Mouse (Mus musculus) liver, embryonic 15.5 days (tissue): Measurements from ENCODE around the gene Il4ra. TPM values are rescaled to one million over a fixed set of nuclear protein-coding genes. Genes with fewer than 3 reads are reported as not detected.
A peak's percentile ranks its signal among the peaks of the same experiment; 100 is the strongest.

Source experiments
- ATAC-seq: fragments of 200-750 bp; cut with Nextera tagmentation; 2 replicates; pipeline ENCODE4 v1.8.0; 2017; ENCODE audit warnings: moderate number of reproducible peaks, mild to moderate bottlenecking, moderate library complexity; ENCODE audit not compliant: insufficient read depth
- H3K27ac ChIP-seq: fragments of 300-500 bp; sonication (generic); replicated peaks from 2 replicates; pipeline ENCODE4 v1.5.1; 2015; ENCODE audit warnings: mild to moderate bottlenecking, inconsistent platforms
- H3K27me3 ChIP-seq: fragments of 300-500 bp; sonication (generic); 2 replicates; pipeline ENCODE4 v1.6.1; 2015; ENCODE audit warnings: mild to moderate bottlenecking, inconsistent platforms
- H3K36me3 ChIP-seq: fragments of 300-500 bp; sonication (generic); replicated peaks from 2 replicates; pipeline ENCODE4 v1.6.1; 2015; ENCODE audit warnings: moderate library complexity, mild to moderate bottlenecking, inconsistent platforms
- H3K4me1 ChIP-seq: fragments of 300-500 bp; sonication (generic); replicated peaks from 2 replicates; pipeline ENCODE4 v1.6.1; 2015; ENCODE audit warnings: inconsistent platforms
- H3K4me2 ChIP-seq: fragments of 300-500 bp; sonication (generic); 2 replicates; pipeline ENCODE4 v1.6.1; 2015; ENCODE audit warnings: moderate library complexity, mild to moderate bottlenecking, inconsistent platforms
- H3K4me3 ChIP-seq: fragments of 300-500 bp; sonication (generic); replicated peaks from 2 replicates; pipeline ENCODE4 v1.5.1; 2015; ENCODE audit warnings: mild to moderate bottlenecking, inconsistent platforms
- H3K9ac ChIP-seq: fragments of 300-500 bp; sonication (generic); 2 replicates; pipeline ENCODE4 v1.6.1; 2015; ENCODE audit warnings: moderate library complexity, mild to moderate bottlenecking, inconsistent platforms
- H3K9me3 ChIP-seq: fragments of 300-500 bp; sonication (generic); replicated peaks from 2 replicates; pipeline ENCODE4 v1.6.1; 2016; ENCODE audit warnings: inconsistent platforms
- WGBS: fragments of 180-500 bp; shearing (Covaris S2); methylation state at CpG from one replicate; pipeline ENCODE4 v1.1.7; 2015; ENCODE audit warnings: mixed read lengths; ENCODE audit not compliant: insufficient replicate concordance; 5-methylcytosine and 5-hydroxymethylcytosine counted together
- polyA plus RNA-seq: library from polyadenylated mRNA; unstranded; fragments of >200 nt; fragmentation: Nextera tagmentation; extraction: Ambion mirVana; gene quantifications from 2 replicates; pipeline ENCODE4 v1.2.1, GENCODE M21; 2015

The Il4ra gene
- polyA plus RNA-seq, 1 experiment from 2014 or later: 4.6 TPM

DNA sequence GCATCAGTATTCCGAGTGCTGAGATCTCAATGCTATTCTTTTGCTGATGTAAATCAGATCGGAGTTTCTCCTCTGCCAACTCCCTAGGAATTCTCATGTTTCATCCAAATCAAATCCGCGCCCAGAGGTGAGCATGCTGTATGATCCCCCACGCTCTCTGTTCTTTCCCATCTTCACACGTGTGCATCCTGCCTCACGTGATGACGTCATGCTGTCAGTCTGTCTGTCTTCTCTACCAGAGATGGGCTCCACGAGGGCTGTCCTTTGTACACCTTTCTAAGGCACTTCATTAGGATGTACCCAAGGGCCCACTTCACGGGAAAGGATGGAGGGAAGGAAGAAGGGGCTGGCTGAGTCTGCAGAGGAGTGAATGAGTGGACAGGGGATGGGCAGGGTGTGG lies 48.2 kb downstream of the Il4ra start:
- WGBS: 45% methylated on average over 10 of the region's 10 CpGs

DNA sequence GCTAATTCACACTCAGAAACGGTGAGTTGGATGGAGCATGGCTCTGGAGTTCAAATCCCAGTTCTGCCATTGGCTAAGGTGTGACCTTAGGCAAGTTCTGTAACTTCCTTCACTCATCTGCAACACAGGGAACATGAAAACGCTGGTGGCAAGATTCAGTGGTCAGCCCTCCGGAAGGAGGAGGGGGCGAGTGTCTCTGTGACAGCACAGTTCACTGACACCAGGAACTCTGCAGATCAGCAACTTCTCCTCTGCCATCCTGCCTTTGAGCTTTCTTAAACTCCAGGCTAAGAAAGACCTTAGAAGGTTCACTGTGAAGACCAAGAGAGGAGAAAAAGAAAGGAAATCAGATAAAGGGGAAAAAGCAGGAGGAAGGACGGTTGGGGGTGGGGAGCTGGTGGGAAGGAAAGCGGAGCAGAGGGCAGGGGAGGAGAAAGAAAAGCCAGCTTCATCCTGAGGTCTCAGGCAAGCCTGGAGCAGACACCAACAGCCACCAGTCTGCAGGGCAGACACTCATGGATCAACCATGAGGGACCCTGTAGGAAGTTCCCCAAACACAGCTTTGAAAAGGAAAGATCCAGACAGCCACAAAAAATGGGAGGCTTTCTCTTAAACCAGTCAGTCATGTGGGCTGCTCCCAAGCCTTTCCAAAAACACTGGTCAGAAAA lies 48.8 kb downstream of the Il4ra start:
- peaks cover 16% of the 10 kb centered on the region; the same call in 1 of the 2 replicates for H3K4me1 ChIP-seq
- H3K36me3 ChIP-seq: no peaks in the 10 kb centered on the region
- peak overlapping the region; percentile 25; the same call in 1 of the 2 replicates for H3K4me2 ChIP-seq
- H3K27me3 ChIP-seq: 0 out of 2 replicates have a peak, but pooled peaks cover 11% of the 10 kb centered on the region
- ATAC-seq: no peak
- no peak overlapping the region for H3K9ac ChIP-seq
- WGBS: 11% methylated on average over 6 of the region's 6 CpGs
- peak overlapping the region; percentile 19; the same call in 1 of the 2 replicates for H3K27ac ChIP-seq
- no peaks in the 10 kb centered on the region for H3K9me3 ChIP-seq
- no peak overlapping the region for H3K4me3 ChIP-seq

More for the DNA sequence above, 48.2 kb downstream of the Il4ra start:
- H3K4me3 ChIP-seq: no peak overlapping the region
- H3K27me3 ChIP-seq: 0 out of 2 replicates have a peak, but pooled peaks cover 11% of the 10 kb centered on the region
- peaks cover 16% of the 10 kb centered on the region; the same call in 1 of the 2 replicates for H3K4me1 ChIP-seq
- ATAC-seq: no peak
- H3K27ac ChIP-seq: no peak overlapping the region
- H3K36me3 ChIP-seq: no peaks in the 10 kb centered on the region
- H3K9ac ChIP-seq: no peak overlapping the region
- H3K4me2 ChIP-seq: no peak overlapping the region
- H3K9me3 ChIP-seq: no peaks in the 10 kb centered on the region

GRCm38 (mm10) chr7:125601280-125601670 lies 49.4 kb downstream of the Il4ra start:
- peaks cover 19% of the 10 kb centered on the region; the same call in 1 of the 2 replicates for H3K4me1 ChIP-seq
- H3K9ac ChIP-seq: no peak overlapping the region
- H3K27me3 ChIP-seq: 0 out of 2 replicates have a peak, but pooled peaks cover 11% of the 10 kb centered on the region
- WGBS: 50% methylated on average over 6 of the region's 6 CpGs
- no peak for ATAC-seq
- 0 out of 2 replicates have a peak overlapping the region, but pooled peaks have one; percentile 25 for H3K4me2 ChIP-seq
- H3K9me3 ChIP-seq: no peaks in the 10 kb centered on the region
- H3K27ac ChIP-seq: peak overlapping the region; percentile 19; the same call in 1 of the 2 replicates
- no peak overlapping the region for H3K4me3 ChIP-seq
- no peaks in the 10 kb centered on the region for H3K36me3 ChIP-seq

DNA sequence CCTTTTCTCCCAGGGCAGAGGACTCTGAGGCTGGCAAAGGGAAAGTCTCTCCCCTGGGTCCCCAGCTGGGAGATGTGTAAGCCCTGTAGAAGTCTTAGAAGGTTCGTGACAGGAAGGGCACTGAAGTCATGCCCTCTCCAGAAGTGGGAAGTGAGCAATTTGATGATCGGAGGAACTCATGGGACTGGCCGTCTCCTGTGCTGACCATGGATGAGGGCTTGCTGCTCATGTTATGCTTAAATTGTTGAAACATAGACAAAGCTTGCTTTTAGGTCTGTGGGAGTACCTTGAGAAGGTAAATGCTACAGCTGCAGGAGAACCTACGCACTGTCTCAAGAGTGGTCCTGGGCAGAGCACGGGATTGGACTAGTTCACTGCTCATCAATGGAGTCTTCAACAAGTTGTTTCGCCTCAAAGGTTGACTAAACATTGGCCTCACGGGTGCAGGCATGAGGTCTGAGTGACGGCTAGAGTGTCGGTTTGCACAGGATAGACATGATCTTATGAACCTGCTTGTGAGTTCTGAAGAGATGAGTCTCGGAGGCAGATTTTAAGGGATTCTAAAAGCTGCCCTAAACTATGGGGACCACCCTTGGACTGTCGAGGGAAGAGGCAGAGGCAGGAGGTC lies 50.0 kb downstream of the Il4ra start:
- H3K4me3 ChIP-seq: no peak overlapping the region
- 48% methylated on average over 11 of the region's 11 CpGs for WGBS
- H3K27me3 ChIP-seq: 0 out of 2 replicates have a peak, but pooled peaks cover 11% of the 10 kb centered on the region
- no peak overlapping the region for H3K4me2 ChIP-seq
- no peaks in the 10 kb centered on the region for H3K36me3 ChIP-seq
- H3K27ac ChIP-seq: 0 out of 2 replicates have a peak overlapping the region, but pooled peaks have one; percentile 19
- H3K9ac ChIP-seq: no peak overlapping the region
- peaks cover 19% of the 10 kb centered on the region; the same call in 1 of the 2 replicates for H3K4me1 ChIP-seq
- peak; percentile 20; the same call in 1 of the 2 replicates for ATAC-seq
- H3K9me3 ChIP-seq: no peaks in the 10 kb centered on the region

GRCm38 (mm10) chr7:125603185-125603631 lies 51.3 kb downstream of the Il4ra start, which contains the start of gene Il21r:
TSS of gene Il21r (plus strand) at chr7:125603429.
- WGBS: 22% methylated on average over 11 of the region's 11 CpGs
- Histone ChIP-seq H3K27ac (no peak within 1 kb of the TSS), H3K4me2 (no peak within 1 kb of the TSS), H3K36me3 (no peaks in the 10 kb centered on the region), H3K4me1 (peaks cover 19% of the 10 kb centered on the region; the same call in 1 of the 2 replicates), H3K27me3 (0 out of 2 replicates have a peak, but pooled peaks cover 11% of the 10 kb centered on the region), H3K9me3 (no peaks in the 10 kb centered on the region), H3K9ac (no peak within 1 kb of the TSS), H3K4me3 (no peak within 1 kb of the TSS)
- ATAC-seq: no peak

DNA sequence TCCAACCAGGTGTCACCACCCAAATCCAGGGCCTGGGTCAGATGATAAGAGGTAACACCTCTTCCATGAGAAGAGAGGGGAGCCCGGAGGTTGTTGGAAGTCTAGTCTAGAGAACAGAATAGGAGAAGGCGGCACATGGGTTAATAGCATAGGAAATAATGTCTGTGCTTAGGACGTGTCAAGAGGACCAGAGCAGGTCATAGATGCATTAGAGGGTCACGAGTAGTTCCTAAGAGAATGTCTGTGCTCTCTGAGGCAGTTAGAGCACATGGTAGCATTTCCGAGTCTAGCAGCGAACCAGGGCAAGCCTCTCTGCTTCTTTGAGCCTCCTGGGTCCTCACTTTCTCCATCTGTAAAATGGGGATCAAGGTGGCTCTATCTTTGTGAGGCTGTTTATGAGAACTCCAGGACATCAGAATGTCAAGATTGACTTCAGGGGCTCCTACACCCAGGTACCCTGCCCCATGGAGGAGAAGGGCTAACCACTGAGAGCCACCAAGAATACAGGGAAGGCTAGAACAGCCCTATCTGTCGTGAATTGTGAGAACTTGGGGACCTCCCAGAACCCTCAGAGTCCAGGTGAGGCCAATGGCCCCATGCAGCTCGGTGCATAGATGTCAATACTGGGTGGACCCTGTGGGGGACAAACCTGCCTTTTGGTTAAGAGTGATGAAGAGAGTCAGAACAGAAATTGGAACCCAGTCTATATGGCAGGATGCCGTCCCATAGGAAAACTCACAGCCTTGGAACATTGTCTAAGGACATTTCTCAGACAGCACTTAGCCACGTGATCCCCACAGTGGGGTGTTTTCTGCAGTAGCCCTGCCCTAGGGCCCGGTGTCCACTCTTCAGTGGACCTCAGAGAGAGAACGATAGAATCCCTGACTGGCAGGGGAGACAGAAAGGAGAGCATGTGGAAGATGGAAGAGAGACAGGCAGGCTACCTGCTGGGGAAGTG lies 52.7 kb downstream of the Il4ra start:
- H3K27me3 ChIP-seq: 0 out of 2 replicates have a peak, but pooled peaks cover 11% of the 10 kb centered on the region
- H3K4me1 ChIP-seq: peaks cover 19% of the 10 kb centered on the region; the same call in 1 of the 2 replicates
- no peak overlapping the region for H3K27ac ChIP-seq
- no peak overlapping the region for H3K4me3 ChIP-seq
- H3K9ac ChIP-seq: no peak overlapping the region
- ATAC-seq: no peak
- H3K9me3 ChIP-seq: no peaks in the 10 kb centered on the region
- 62% methylated on average over 12 of the region's 12 CpGs for WGBS
- no peak overlapping the region for H3K4me2 ChIP-seq
- no peaks in the 10 kb centered on the region for H3K36me3 ChIP-seq

DNA sequence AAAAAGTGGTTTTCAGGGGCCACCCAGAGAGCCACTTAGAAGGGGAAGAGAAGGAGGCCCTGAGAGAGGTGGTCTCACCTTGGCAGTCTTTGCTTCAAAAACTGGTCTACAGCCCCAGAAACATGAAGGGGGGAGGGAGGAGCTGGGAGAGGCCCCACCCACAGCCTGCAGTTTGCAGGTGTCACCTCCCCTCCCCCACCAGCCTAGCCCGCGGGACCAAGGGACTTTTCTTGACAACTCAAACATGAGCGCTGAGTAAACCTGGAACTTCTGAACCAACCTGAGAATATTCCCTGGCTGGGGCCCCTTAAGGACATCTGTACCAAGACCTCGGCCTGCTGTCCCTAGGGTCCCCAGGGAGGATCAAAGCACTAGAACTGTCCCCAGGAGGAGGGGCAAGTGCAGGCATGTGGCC lies 53.8 kb downstream of the Il4ra start:
- H3K4me3 ChIP-seq: no peak overlapping the region
- no peak overlapping the region for H3K27ac ChIP-seq
- H3K36me3 ChIP-seq: no peaks in the 10 kb centered on the region
- H3K27me3 ChIP-seq: 0 out of 2 replicates have a peak, but pooled peaks cover 11% of the 10 kb centered on the region
- H3K9ac ChIP-seq: no peak overlapping the region
- no peak overlapping the region for H3K4me2 ChIP-seq
- no peaks in the 10 kb centered on the region for H3K9me3 ChIP-seq
- ATAC-seq: no peak
- 35% methylated on average over 4 of the region's 4 CpGs for WGBS
- H3K4me1 ChIP-seq: peaks cover 14% of the 10 kb centered on the region; the same call in 1 of the 2 replicates

DNA sequence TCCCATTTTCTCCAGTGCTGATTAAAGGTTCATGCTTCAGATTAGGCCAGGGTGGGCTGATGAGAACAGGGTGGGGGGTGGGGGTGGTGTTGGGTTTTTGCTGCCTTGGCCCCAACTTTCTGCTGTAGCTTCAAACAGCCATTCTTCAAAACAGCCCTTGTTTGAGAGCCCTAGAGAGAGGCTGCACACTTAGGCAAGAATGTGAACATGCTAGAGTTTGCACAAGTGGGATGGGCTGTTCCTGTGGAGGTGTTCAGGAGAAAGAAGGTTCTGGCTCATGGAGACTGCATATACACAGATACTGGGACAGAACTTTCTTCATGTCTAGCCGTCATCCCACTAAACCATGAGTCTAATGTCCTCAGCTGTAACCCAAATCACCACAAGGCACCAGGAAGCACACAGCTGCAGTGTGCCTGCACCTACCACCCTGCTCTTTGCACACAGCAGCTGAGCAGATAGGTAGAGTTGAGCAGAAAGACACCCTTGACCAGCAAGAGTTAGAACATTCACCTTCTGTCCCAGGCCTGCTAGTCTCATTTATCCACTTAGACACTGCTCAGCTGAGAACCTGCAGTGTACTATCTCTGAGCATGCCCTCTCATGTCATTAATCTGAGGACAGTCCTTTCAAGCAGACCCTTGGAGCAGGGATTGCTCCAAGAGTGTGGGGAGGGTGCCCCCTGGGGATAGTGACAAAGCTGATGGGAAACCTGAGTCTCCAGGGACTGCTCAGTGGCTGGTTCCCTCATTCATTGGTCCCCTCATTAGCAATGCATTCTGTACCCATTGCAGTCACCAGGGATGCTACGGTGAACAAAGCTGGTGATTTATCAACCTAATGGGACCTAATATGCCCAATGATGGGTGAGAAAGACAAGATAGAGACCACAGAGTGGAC lies 54.6 kb downstream of the Il4ra start:
- 72% methylated on average over 2 of the region's 2 CpGs for WGBS

GRCm38 (mm10) chr7:125607384-125608182 lies 55.7 kb downstream of the Il4ra start:
- Histone ChIP-seq H3K4me3 (no peak overlapping the region), H3K27ac (no peak overlapping the region), H3K36me3 (no peaks in the 10 kb centered on the region), H3K9me3 (no peaks in the 10 kb centered on the region), H3K4me1 (peaks cover 9% of the 10 kb centered on the region; the same call in 1 of the 2 replicates), H3K9ac (no peak overlapping the region), H3K27me3 (no peaks in the 10 kb centered on the region), H3K4me2 (no peak overlapping the region)
- 28% methylated on average over 6 of the region's 6 CpGs for WGBS
- ATAC-seq: no peak

More for the DNA sequence above, 54.6 kb downstream of the Il4ra start:
- no peak overlapping the region for H3K4me2 ChIP-seq
- H3K4me3 ChIP-seq: no peak overlapping the region
- H3K9ac ChIP-seq: no peak overlapping the region
- H3K36me3 ChIP-seq: no peaks in the 10 kb centered on the region
- no peaks in the 10 kb centered on the region for H3K9me3 ChIP-seq
- ATAC-seq: no peak
- no peak overlapping the region for H3K27ac ChIP-seq
- peaks cover 9% of the 10 kb centered on the region; the same call in 1 of the 2 replicates for H3K4me1 ChIP-seq
- H3K27me3 ChIP-seq: 0 out of 2 replicates have a peak, but pooled peaks cover 7% of the 10 kb centered on the region
